Mouse (Mus musculus): ENCODE measurements around the gene 1110051M20Rik.

DNA sequence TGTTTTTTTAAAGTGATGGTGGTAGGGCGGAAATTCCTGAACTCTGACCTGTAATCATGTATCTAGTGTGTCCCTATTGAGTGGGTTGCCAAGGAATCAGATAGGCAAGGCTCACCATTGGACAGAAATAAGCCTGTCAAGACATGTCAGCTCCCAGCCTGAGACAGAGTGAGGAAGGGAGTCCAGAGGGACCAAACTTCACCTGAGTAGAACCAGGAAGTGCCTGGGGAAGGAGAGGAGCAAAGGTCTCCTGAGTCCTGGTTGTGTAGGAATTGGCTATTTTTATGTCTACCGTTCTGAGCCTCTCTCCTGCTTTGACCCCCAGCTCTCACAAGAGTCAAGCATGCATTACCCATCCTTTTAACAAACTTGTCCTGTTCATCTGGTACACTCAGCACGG, 21.4 kb upstream of the 1110051M20Rik start:
- no peak for TF ChIP-seq CTCF (IDR thresholded peaks at IDR 0.05; ENCODE audit: low read depth, low read length)
- no peak for TF ChIP-seq EP300 (IDR thresholded peaks at IDR 0.05; ENCODE audit: insufficient read depth, low read depth, low read length)
- no peak for TF ChIP-seq POLR2A (IDR thresholded peaks at IDR 0.05; ENCODE audit: insufficient read depth, low read length)
